Mouse (Mus musculus) spleen, postnatal 36 days (tissue): ENCODE results near the gene Gm49373.
"Not testable (repeated sequence)": the region's sequence is repeated elsewhere in the genome, so short reads cannot be mapped to it uniquely, and the experiment has no call there.

Source experiments
- DNase-seq, 2 experiments: peaks; one replicate each; pipeline ENCODE4 v3.0.0; 2022; ENCODE audit warnings: low spot score in 2 of 2, mixed read lengths in 1 of 2

Gm49373 gene

GRCm38 (mm10) chr9:21074173-21074572 lies 1.3 kb upstream of the Gm49373 start:
- no peak for DNase-seq

DNA sequence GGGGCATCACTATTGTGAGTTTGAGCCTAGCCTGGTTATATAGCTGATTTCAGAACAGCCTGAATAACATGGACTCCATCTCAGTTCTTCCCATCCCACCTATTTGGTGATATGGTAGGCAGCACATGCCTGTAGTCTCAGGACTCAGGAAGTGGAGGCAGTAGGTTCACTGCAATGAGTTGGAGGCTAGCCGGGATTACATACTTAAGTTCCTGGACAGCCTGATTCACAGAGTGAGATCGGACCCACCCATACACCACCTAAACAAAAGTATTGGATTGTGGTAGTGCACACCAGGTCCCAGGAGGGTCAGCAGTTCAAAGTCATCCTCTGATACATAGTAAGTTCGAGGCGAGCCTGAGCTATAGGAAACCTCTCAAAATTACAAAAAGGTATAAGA lies 255 bp downstream of the Gm49373 start:
- DNase-seq: no peak

- DNase-seq: no peak
These were observed 5.8 kb downstream of the Gm49373 start, which contains the start of gene Zglp1 for GRCm38 (mm10) chr9:21067006-21067684. Gene Zglp1 (minus strand): TSS chr9:21067093.

DNA sequence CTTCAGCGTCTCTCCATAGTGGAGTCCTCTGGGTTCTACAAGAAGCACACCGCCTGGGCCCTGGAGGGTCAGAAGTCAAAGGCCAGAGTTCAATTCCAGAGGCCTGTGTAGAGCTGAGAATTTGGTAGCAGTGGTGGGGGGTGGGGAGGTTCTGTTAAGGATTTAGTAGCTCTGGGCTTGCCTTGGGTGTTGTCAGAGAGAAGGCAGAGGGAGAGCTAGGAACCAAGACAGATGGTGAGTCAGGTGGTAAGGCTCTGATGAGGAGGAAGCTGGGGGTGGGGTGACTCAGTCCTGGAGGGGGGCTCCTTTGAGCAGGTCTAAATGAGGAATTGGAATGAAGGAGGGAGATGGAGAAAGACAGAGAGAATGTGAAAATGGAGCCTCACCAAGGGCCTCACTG lies 10.0 kb downstream of the Gm49373 start:
- DNase-seq: no peak

GRCm38 (mm10) chr9:21051578-21051977 lies 21.3 kb downstream of the Gm49373 start:
- DNase-seq: no peak

DNA sequence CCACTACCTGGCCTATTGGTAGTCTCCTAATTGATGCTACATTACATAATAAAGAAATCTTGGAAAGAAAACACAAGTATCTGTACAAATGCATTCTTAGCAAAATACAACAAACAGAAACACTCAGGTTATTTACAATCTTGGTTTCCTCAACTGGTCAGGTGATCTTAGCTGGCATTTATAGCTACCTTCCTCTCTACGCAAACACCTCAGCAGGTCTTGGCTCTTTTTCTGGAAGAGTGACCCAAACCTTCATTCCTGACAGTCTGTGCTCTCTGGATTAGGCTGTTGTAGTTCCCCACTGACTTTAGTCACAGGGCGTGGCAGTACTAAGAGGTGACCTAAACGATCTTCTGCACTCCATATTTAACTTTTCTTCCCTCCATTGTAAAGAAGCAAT lies 27.7 kb downstream of the Gm49373 start:
- no peak for DNase-seq

- not testable (repeated sequence) for DNase-seq
These were observed 28.1 kb downstream of the Gm49373 start for GRCm38 (mm10) chr9:21044785-21045184.

GRCm38 (mm10) chr9:21043563-21043962 lies 29.3 kb downstream of the Gm49373 start:
- no peak for DNase-seq

GRCm38 (mm10) chr9:21041308-21041707 lies 31.6 kb downstream of the Gm49373 start:
- no peak for DNase-seq

DNA sequence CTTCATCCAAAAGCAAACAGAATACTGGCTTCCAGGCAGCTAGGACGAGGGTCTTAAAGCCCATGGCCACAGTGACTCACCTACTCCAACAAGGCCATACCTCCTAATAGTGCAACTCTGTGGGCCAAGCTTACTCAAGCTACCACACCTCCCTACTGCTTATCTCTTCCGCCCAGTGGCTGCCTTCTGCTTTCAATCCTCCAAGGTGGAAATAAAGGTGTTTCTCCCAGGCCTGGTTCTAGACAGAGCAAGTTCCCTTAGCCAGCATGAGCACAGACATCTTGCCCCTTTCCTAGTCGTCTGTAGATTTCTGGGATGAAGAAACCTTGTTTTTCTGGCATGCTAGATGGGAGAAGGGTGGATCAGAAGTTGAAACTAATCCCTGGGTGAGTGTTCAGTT lies 33.1 kb downstream of the Gm49373 start:
- no peak for DNase-seq

DNA sequence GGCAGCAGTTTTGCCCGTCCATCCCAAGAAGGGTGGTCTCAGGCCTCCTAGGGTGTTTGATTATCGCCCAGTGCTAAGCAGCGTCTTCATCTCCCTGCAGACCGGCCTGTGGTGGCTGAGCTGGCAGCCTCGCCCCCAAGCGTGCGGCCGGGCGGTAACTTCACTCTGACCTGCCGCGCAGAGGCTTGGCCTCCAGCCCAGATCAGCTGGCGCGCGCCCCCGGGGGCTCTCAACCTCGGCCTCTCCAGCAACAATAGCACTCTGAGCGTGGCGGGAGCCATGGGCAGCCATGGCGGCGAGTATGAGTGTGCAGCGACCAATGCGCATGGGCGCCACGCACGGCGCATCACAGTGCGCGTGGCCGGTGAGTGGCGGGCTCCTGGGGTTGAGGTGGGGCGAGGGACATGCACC lies 35.4 kb downstream of the Gm49373 start:
- DNase-seq: no peak

GRCm38 (mm10) chr9:21036666-21037065 lies 36.2 kb downstream of the Gm49373 start:
- DNase-seq: no peak

- no peak for DNase-seq
These were observed 36.7 kb downstream of the Gm49373 start for GRCm38 (mm10) chr9:21036161-21036560.

GRCm38 (mm10) chr9:21035586-21035985 lies 37.3 kb downstream of the Gm49373 start:
- DNase-seq: no peak

GRCm38 (mm10) chr9:21034481-21035085 lies 38.3 kb downstream of the Gm49373 start:
- DNase-seq: no peak

DNA sequence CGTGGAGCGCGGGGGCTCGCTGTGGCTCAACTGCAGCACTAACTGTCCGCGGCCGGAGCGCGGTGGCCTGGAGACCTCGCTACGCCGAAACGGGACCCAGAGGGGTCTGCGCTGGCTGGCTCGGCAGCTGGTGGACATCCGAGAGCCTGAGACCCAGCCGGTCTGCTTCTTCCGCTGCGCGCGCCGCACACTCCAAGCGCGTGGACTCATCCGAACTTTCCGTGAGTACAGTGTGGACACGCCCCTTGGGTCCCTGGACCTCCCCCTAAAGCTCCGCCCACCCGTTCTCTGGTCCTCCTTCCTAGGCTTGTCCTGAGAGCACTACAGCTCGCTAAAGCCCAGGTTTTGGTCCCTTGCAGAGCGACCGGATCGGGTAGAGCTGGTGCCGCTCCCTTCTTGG lies 39.8 kb downstream of the Gm49373 start:
- DNase-seq: peak; percentile 83 to 89

DNA sequence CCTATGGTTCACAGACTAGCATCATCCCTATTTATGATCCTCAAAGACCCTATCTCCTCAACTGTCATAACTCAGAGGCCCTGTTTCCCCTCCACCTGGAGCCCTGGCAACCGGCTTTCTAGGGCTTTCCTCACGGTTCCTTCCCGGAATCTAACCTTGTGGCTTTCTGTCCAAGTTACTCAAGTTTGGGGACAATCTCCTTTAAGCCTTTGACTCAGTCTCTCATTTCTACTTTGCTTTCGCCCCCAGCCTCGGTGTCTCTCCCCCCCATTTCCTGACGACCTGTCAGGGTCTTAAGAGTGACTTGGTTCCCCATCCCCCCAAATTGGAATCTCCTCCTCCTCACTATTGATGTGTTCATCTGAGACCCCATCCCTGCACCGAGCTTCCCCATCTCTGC lies 40.4 kb downstream of the Gm49373 start:
- DNase-seq: no peak

GRCm38 (mm10) chr9:21031896-21032351 lies 41.0 kb downstream of the Gm49373 start, which contains the start of gene Icam5:
Gene Icam5 (plus strand): TSS chr9:21032073.
- peak; percentile 27 to 44 for DNase-seq

- DNase-seq: peak; percentile 57 to 74
These were observed 41.5 kb downstream of the Gm49373 start for GRCm38 (mm10) chr9:21031251-21031895.

- peak; percentile 91 to 95 for DNase-seq
These were observed 42.1 kb downstream of the Gm49373 start for GRCm38 (mm10) chr9:21030781-21031250.

- no peak for DNase-seq
These were observed 42.8 kb downstream of the Gm49373 start for GRCm38 (mm10) chr9:21030055-21030600.
